Mouse (Mus musculus) liver, postnatal 0 days (tissue): ENCODE measurements around the gene Aurka.

ENCODE experiments used
- CTCF ChIP-seq: sonication (generic); IDR thresholded peaks from 2 replicates; pipeline ENCODE4 v1.5.1; 2016; ENCODE audit warnings: antibody characterized with exemption, low read depth
- EP300 ChIP-seq: IDR thresholded peaks from 2 replicates; pipeline ENCODE4 v1.6.1; 2016; ENCODE audit warnings: antibody characterized with exemption, low read depth, mild to moderate bottlenecking

- TF ChIP-seq CTCF (no peak), EP300 (no peak)
These were observed 14.4 kb upstream of the Aurka start for GRCm38 (mm10) chr2:172384715-172385114.
